Mouse (Mus musculus): ENCODE data around the gene Anp32a. TPM values are rescaled to one million over a fixed set of nuclear protein-coding genes. Genes with fewer than 3 reads are reported as not detected.

Anp32a gene
- total RNA-seq, 2 experiments from 2014 or later: 297 to 341 TPM

DNA sequence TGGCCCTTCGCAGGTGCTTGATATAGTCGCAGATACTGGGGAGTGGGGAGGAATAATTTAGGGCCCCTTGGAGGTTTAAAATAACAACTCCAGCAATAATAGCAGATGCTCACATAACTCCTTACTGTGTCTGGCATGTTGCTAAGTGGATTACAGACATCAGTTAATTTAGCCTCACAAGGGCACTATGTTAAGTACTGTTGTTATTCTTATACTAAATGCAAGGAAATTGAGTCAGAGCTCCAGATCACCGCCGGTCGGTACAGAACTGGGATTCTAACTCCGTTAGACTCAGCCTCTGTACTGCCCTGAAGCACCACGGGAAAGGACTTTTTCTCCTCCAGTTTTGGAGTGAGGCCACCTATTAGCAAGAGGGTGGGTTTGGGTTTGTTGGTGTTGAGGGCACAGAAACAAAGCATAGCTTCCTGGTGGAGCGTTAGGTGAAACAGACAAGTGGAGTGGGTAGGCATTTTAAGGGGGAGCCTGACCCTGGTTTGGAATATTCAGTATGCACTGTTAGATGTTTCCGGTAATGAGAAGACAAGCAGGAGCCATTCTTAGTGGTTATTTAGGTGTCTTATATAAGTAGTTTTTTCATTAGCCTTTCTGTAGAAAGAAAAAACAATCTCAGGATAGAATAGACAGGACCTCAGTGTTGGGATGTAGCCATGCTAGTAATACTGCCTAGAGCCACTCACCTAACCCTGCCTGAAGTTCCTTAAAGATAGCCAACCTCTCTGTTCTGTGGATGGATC is 4.7 kb downstream of the Anp32a start:
- peak in 1 of 2 experiments; percentile 8 for DNase-seq

- DNase-seq: peak in 1 of 2 experiments; percentile 5
Measured at GRCm38 (mm10) chr9:62346388-62346679, 5.2 kb downstream of the Anp32a start.

DNA sequence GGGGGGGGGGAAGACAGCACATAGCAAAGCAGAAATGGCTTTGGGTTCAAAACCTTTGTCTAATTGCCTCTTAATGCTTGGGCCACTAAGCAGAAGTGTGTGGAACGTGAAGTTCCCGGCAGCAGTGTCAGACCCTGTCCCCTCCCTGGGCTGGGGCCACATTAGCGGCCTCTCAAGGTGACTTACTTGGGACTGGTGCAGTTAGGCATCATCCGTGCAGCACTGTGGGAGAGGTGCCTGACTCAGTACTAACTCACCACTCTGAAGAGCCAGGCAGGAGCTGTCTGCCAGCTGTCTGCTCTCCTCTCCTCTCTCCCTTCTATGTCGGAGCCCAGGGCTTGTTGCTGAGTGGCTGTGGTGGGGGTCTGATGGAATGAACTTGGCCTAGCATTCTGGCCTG is 6.1 kb downstream of the Anp32a start:
- no peak for DNase-seq

DNA sequence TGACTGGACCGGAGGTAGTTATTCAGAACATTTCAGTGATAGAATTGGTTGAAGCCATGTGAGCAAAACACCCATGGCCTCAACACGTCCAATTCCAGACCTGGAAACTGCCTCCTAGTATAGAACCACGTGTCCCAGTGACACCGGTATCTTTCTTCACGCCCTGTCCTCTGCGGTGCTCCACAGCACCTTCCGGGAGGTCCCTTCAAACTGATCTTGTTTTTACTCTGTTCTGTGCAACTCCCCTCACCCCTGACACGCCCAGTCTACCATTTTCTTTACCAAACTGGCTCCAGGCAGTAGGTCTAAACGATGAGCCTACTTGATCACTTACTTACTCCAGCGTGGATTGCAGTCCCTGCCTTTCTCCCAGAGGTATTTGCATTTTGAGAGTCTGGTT is 7.0 kb downstream of the Anp32a start:
- no peak for DNase-seq

DNA sequence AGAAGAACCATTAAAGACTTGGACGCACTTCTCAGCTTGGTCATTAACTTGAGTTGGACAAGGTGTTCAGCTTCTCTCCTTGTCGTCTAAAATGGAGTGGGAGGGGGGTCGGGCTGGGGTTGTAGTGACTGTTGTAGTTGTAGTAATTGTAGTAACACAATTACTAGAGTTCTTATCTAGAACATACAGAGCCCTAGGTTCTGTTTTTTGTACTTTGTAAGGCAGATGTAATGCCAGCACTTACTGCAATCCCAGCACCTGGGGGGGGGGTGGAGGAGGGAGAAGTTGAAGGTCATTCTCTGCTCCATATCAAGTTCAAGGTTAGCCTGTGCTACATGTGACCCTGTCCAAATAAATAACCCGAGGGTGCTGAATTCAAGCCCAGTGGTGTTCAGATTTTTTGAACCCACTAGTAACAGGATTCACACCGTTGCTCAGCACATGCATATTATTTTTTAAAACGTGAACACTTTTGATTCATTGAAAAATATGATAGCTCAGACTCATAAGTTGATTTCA is 7.4 kb downstream of the Anp32a start:
- DNase-seq: no peak

DNA sequence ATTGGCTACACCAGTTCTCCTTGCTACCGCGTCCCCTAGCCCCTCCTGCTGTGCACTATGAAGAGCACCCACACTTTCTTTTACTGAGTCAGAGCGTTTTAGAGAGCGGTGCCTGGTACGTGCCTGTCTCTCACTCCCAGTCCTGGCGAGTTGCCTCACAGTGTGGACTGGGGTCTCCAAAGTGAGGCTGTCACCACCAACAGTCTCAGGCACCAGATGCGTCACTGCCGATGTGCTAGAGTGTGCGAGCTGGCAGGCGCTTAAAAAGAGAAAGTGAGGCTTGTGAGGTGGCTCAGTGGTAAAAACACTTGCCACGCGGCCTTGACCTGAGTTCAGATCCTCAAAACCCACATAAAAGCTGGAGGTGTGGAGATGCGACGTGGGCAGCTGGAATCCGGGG is 8.2 kb downstream of the Anp32a start:
- peak in 1 of 2 experiments; percentile 36 for DNase-seq

- DNase-seq: no peak
Measured at GRCm38 (mm10) chr9:62350721-62351120, 9.6 kb downstream of the Anp32a start.

GRCm38 (mm10) chr9:62351200-62351599 is 10.1 kb downstream of the Anp32a start:
- DNase-seq: no peak

- DNase-seq: no peak
Measured at GRCm38 (mm10) chr9:62353784-62354183, 12.7 kb downstream of the Anp32a start.

- no peak for DNase-seq
Measured at GRCm38 (mm10) chr9:62354838-62355719, 14.0 kb downstream of the Anp32a start.

GRCm38 (mm10) chr9:62355763-62356162 is 14.7 kb downstream of the Anp32a start:
- DNase-seq: no peak

GRCm38 (mm10) chr9:62357593-62357992 is 16.5 kb downstream of the Anp32a start:
- DNase-seq: no peak

DNA sequence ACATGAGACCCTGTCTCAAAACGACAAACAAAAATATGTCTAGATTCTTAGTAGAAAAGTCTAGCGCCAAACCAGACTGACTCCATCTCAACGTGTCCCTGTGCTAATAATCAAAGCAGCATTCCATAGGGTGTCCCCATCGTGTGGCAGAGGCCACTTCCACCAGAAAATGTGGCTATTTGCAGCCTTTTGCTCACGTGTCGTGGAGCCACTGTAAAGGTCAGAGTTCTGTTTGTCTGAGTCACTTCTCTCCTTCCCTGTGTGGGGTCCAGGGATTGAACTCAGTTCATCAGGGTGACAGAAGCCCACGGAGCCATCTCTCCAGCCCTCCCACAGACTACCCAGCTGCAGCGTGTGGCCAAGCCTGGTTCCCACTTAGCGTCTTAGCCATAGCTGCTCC is 17.8 kb downstream of the Anp32a start:
- peak in 1 of 2 experiments; percentile 12 for DNase-seq

DNA sequence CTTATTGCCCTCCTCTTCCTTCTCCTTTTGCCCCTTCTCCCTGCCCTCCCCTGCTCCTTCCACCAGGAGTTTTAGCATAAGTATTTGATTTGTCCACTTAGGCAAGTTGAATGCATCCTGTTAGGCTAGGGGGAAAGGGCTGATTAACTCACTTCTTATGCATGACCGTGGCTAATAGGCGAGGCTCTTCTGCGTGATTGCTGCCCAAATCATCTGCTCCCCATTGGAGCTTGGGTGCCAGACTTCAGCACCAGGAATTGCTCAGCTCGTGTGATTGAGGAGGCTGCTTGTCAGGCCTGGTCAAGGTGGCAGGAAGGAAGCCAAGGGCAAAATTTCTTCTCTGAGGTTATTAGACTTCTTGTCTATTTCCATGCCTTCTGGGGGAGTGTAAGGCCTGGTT is 19.8 kb downstream of the Anp32a start:
- no peak for DNase-seq

DNA sequence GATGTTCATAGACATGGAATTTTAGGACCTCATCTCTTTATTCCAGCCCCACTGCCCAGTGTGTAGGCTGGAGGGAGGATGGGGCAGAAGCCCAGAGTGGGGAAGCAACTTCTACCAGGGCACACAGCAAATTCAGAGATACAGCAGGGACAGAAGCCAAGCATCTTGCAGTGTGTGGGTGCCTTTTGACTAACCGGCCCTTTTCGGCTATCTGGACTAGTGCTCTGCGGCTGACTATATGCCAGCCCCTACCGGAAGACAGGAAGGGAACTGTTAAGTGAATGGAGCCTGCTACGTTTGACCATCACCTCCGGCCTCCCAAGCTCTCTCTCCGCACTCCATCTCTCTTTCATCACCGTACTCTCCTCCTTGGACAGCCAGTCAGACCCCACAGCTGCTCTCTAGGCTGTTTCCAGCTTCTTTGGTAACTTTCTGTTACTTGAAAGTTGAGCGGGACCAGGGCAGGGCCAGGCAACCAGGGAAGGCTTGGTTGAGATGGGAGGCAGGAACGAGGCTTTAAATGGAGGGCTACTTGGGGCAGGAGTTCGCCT is 21.8 kb downstream of the Anp32a start:
- no peak for DNase-seq

GRCm38 (mm10) chr9:62363619-62364018 is 22.5 kb downstream of the Anp32a start:
- DNase-seq: peak; percentile 95 to 96

- no peak for DNase-seq
Measured at GRCm38 (mm10) chr9:62364216-62364615, 23.1 kb downstream of the Anp32a start.

DNA sequence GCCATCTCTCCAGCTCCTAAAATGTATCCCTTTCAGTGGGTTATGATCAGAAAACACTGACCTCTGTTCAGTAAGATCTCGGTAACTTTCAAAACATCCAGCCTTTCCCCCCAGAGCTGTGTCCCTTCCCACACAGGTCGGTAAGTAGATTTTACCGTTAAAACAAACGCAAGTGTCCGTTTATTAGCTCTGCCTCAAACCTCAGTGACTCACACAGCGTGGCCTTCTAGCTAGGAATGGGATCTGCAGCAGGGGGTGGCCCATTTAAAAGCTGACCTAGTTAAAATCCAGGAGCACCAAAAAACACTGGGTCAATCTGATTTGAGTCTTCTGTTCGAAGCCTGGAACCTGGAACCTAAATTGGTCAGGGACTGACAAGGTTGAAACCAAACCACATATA is 23.7 kb downstream of the Anp32a start:
- peak; percentile 77 to 80 for DNase-seq

GRCm38 (mm10) chr9:62365326-62366080 is 24.4 kb downstream of the Anp32a start:
- DNase-seq: no peak

GRCm38 (mm10) chr9:62366478-62367458 is 25.7 kb downstream of the Anp32a start:
- peak; percentile 65 for DNase-seq

Measured in adrenal gland, postnatal 36 days (tissue).